Mouse (Mus musculus) CH12.LX (cell line): ENCODE data around the gene Cacna1a. TPM values are rescaled to one million over a fixed set of nuclear protein-coding genes. Genes with fewer than 3 reads are reported as not detected.
A peak's percentile ranks its signal among the peaks of the same experiment; 100 is the strongest.

Experiments used
- DNase-seq: peaks from one replicate; pipeline ENCODE4 v3.0.0-alpha.2; 2013; ENCODE audit errors: extremely low read depth
- H3K27ac ChIP-seq: 2 replicates; pipeline ENCODE4 v1.5.1; 2012; ENCODE audit warnings: low read depth, mild to moderate bottlenecking, control low read depth, moderate library complexity; ENCODE audit not compliant: insufficient read depth
- H3K27me3 ChIP-seq: replicated peaks from 2 replicates; pipeline ENCODE3; 2012; ENCODE audit warnings: inconsistent platforms
- H3K36me3 ChIP-seq, 2 experiments: replicated peaks in 1 of 2; 2 replicates each; pipeline versions ENCODE3 to v1.6.1; 2012; ENCODE audit warnings: inconsistent platforms in 1 of 2, low read length in 1 of 2, mild to moderate bottlenecking in 1 of 2, mixed read lengths in 1 of 2, moderate library complexity in 1 of 2; ENCODE audit not compliant: control insufficient read depth in 1 of 2, insufficient read depth in 1 of 2
- H3K4me1 ChIP-seq, 2 experiments: 2 replicates each; pipeline ENCODE4 v1.6.1; 2012; ENCODE audit warnings: inconsistent platforms in 1 of 2, moderate library complexity in 1 of 2; ENCODE audit not compliant: insufficient read depth in 2 of 2, control insufficient read depth in 1 of 2
- H3K4me2 ChIP-seq: 2 replicates; pipeline ENCODE4 v1.6.1; 2012; ENCODE audit warnings: low read depth, mild to moderate bottlenecking, control low read depth; ENCODE audit not compliant: poor library complexity, insufficient read depth, severe bottlenecking
- H3K4me3 ChIP-seq, 3 experiments: fragments of 150-350 bp in 1 of 3; sonication (generic) in 1 of 3; replicated peaks in 1 of 3; 2 replicates each; pipeline versions ENCODE3 to v1.5.1; 2011 to 2012; ENCODE audit warnings: low read depth in 2 of 3, low read length in 2 of 3, mild to moderate bottlenecking in 2 of 3, moderate library complexity in 2 of 3, control low read depth in 1 of 3, improper control_type of control experiment in 1 of 3, inconsistent platforms in 1 of 3, mixed read lengths in 1 of 3; ENCODE audit not compliant: poor library complexity in 1 of 3
- H3K79me2 ChIP-seq: replicated peaks from 2 replicates; pipeline ENCODE4 v1.6.1; 2012; ENCODE audit warnings: mild to moderate bottlenecking, moderate library complexity; ENCODE audit not compliant: control insufficient read depth, poor library complexity, insufficient read depth, severe bottlenecking; ENCODE audit errors: extremely low read depth
- H3K9ac ChIP-seq: 2 replicates; pipeline ENCODE4 v1.6.1; 2012; ENCODE audit warnings: low read depth, mild to moderate bottlenecking, control low read depth, moderate library complexity; ENCODE audit not compliant: insufficient read depth
- H3K9me3 ChIP-seq: replicated peaks from 2 replicates; pipeline ENCODE3; 2012; ENCODE audit warnings: low read length, inconsistent platforms, mixed read lengths
- CTCF ChIP-seq, 2 experiments: IDR thresholded peaks in 1 of 2; conservative IDR thresholded peaks in 1 of 2; 2 replicates each; pipeline ENCODE4 v1.5.1; 2011 to 2012; ENCODE audit warnings: low read depth in 2 of 2, low read length in 2 of 2, improper control_type of control experiment in 1 of 2, inconsistent platforms in 1 of 2, mild to moderate bottlenecking in 1 of 2, moderate library complexity in 1 of 2
- E2F4 ChIP-seq: IDR thresholded peaks from 2 replicates; pipeline ENCODE4 v1.6.1; 2011; ENCODE audit warnings: low read depth, low read length, improper control_type of control experiment; ENCODE audit not compliant: insufficient replicate concordance
- GABPA ChIP-seq: IDR thresholded peaks from 2 replicates; pipeline ENCODE4 v1.6.1; 2012; ENCODE audit warnings: low read depth, low read length, improper control_type of control experiment, inconsistent platforms; ENCODE audit not compliant: insufficient replicate concordance
- JUND ChIP-seq: conservative IDR thresholded peaks from 2 replicates; pipeline ENCODE4 v1.6.1; 2011; ENCODE audit warnings: low read depth, low read length, improper control_type of control experiment
- MAX ChIP-seq: IDR thresholded peaks from 2 replicates; pipeline ENCODE4 v1.6.1; 2011; ENCODE audit warnings: low read length, improper control_type of control experiment
- MAZ ChIP-seq: IDR thresholded peaks from 2 replicates; pipeline ENCODE4 v1.6.1; 2012; ENCODE audit warnings: low read depth, mild to moderate bottlenecking, inconsistent platforms, low read length, improper control_type of control experiment, moderate library complexity
- MXI1 ChIP-seq: IDR thresholded peaks from 2 replicates; pipeline ENCODE4 v1.6.1; 2011; ENCODE audit warnings: mild to moderate bottlenecking, low read depth, low read length, improper control_type of control experiment
- NRF1 ChIP-seq: IDR thresholded peaks from 2 replicates; pipeline ENCODE4 v1.6.1; 2014; ENCODE audit warnings: low read depth, mild to moderate bottlenecking, inconsistent platforms, low read length, improper control_type of control experiment, moderate library complexity
- POLR2A ChIP-seq: IDR thresholded peaks from 2 replicates; pipeline ENCODE4 v1.6.1; 2011; ENCODE audit warnings: low read depth, mild to moderate bottlenecking, improper control_type of control experiment, low read length
- RAD21 ChIP-seq: IDR thresholded peaks from 2 replicates; pipeline ENCODE4 v1.6.1; 2011; ENCODE audit warnings: low read depth, mild to moderate bottlenecking, low read length, improper control_type of control experiment, moderate library complexity
- RCOR1 ChIP-seq: conservative IDR thresholded peaks from 2 replicates; pipeline ENCODE4 v1.6.1; 2012; ENCODE audit warnings: low read depth, mild to moderate bottlenecking, inconsistent platforms, low read length, improper control_type of control experiment
- TBP ChIP-seq: conservative IDR thresholded peaks from 2 replicates; pipeline ENCODE4 v1.6.1; 2011; ENCODE audit warnings: low read depth, low read length, improper control_type of control experiment
- TCF12 ChIP-seq: IDR thresholded peaks from 2 replicates; pipeline ENCODE4 v1.6.1; 2014; ENCODE audit warnings: low read depth, mild to moderate bottlenecking, inconsistent platforms, low read length, improper control_type of control experiment
- UBTF ChIP-seq: IDR thresholded peaks from 2 replicates; pipeline ENCODE4 v1.6.1; 2012; ENCODE audit warnings: low read depth, mild to moderate bottlenecking, inconsistent platforms, low read length, improper control_type of control experiment, moderate library complexity
- USF1 ChIP-seq: IDR thresholded peaks from 2 replicates; pipeline ENCODE4 v1.6.1; 2014; ENCODE audit warnings: low read depth, mild to moderate bottlenecking, inconsistent platforms, low read length, improper control_type of control experiment
- USF2 ChIP-seq: conservative IDR thresholded peaks from 2 replicates; pipeline ENCODE4 v1.6.1; 2011; ENCODE audit warnings: low read depth, low read length, improper control_type of control experiment
- ZKSCAN1 ChIP-seq: IDR thresholded peaks from 2 replicates; pipeline ENCODE4 v1.6.1; 2012; ENCODE audit warnings: low read depth, inconsistent platforms, low read length, improper control_type of control experiment, borderline replicate concordance
- ZMIZ1 ChIP-seq: IDR thresholded peaks from 2 replicates; pipeline ENCODE4 v1.6.1; 2012; ENCODE audit warnings: low read depth, mild to moderate bottlenecking, inconsistent platforms, low read length, improper control_type of control experiment
- dilution Hi-C: fragments of 300-500 bp; cut with MboI; formaldehyde crosslinking; loops from 2 replicates; pipeline ENCODE4 v1.14.3; 2020; ENCODE audit warnings: low sequenced_read_pairs; ENCODE audit not compliant: extremely low pct_unique_long_range_greater_than_20kb, extremely low pct_ligation_motif_present
- in situ Hi-C: fragments of 300-500 bp; cut with MboI; formaldehyde crosslinking; loops from 3 replicates; pipeline ENCODE4 v1.14.3; 2019; ENCODE audit warnings: low sequenced_read_pairs, low pct_ligation_motif_present, low pct_unique_long_range_greater_than_20kb, mixed read lengths
- polyA plus RNA-seq: library from polyadenylated mRNA; unstranded; fragments of >175 nt; gene quantifications from 2 replicates; pipeline ENCODE4 v1.2.1, GENCODE M21; 2012; ENCODE audit warnings: low read depth; ENCODE audit not compliant: insufficient read length
- total RNA-seq, 2 experiments: library from RNA; depleted of rRNA; stranded (reverse); fragments of 300-350 nt in 1 of 2; fragments of >200 nt in 1 of 2; gene quantifications; 2 replicates each; pipeline ENCODE4 v1.2.3; 2012 to 2014

Gene Cacna1a
- total and polyA plus RNA-seq, 3 experiments, result 2.6 to 9.4 (median 6.9) TPM

DNA sequence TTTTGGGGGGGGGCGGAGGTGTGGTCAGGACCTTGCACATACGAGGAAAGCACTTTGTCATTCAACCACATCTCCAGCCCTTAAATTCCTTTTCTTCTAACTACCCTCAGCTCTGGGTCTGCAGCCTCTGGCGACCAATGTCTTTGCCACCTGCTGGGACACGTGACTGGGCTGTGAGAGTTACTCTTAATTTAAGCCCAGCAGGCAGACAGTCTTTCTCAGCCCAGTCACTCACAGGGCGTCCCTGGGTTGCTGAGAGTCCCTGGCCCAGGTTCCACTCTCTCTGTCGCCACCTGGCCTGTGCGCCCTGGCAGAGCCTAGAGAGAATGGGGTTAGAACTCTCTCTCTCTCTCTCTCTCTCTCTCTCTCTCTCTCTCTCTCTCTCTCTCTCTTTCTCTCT is 48.9 kb upstream of the Cacna1a start:
- dilution Hi-C loops (no loop called here), in situ Hi-C loops (loop anchor here (25.0 kb wide), 1 partner anchor 302 kb away; the partner anchor contains the start of genes Il27ra and Rln3)
- peaks cover 75% of the 10 kb centered on the region for H3K27me3 ChIP-seq
- H3K79me2 ChIP-seq, result no peaks in the 10 kb centered on the region
- no peak overlapping the region for H3K4me2 ChIP-seq
- H3K4me3 ChIP-seq, result no peak overlapping the region
- no peak overlapping the region for H3K27ac ChIP-seq
- H3K4me1 ChIP-seq, result peaks cover 4 to 7% of the 10 kb centered on the region in 2 experiments; a peak in 3 of 4 replicates
- DNase-seq, result no peak
- H3K9me3 ChIP-seq, result no peaks in the 10 kb centered on the region
- H3K36me3 ChIP-seq, result no peaks in the 10 kb centered on the region
- TF ChIP-seq JUND, result no peak
- TF ChIP-seq GABPA, result no peak
- no peak for TF ChIP-seq MAZ
- TF ChIP-seq POLR2A, result no peak
- TF ChIP-seq E2F4, result no peak
- peak; percentile 25 for TF ChIP-seq USF1
- TF ChIP-seq NRF1, result no peak
- TF ChIP-seq MXI1, result no peak
- no peak for TF ChIP-seq UBTF
- 0 out of 2 replicates have a peak, but pooled peaks have one; percentile 6 for TF ChIP-seq USF2
- TF ChIP-seq, all 38 proteins: peak for 2
- no peak overlapping the region for H3K9ac ChIP-seq

DNA sequence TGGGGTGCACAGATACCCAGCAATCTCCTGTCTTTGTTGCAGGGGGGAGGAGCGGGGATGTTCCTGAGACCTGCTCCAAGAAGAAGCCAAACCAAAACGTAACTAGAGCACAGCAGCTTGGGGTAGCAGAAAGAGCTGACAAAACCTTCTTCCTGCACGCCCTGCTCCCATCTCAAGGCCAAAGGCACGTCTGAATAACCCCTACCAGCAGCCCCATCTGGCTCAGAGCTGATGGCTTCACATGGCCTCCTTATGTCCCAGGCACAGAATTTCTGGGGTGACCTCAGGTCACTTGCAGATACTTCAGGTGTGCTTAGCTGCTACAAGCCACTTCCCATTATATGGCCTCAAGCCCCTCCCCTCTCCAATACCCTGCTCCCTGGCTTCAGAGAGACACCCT is 48.4 kb upstream of the Cacna1a start:
- no peak overlapping the region for H3K4me3 ChIP-seq
- H3K9ac ChIP-seq, result no peak overlapping the region
- H3K27ac ChIP-seq, result no peak overlapping the region
- no peaks in the 10 kb centered on the region for H3K36me3 ChIP-seq
- H3K4me2 ChIP-seq, result no peak overlapping the region
- H3K27me3 ChIP-seq, result peaks cover 73% of the 10 kb centered on the region
- H3K79me2 ChIP-seq, result no peaks in the 10 kb centered on the region
- in situ Hi-C loops, result loop anchor here (25.0 kb wide), 1 partner anchor 303 kb away; the partner anchor contains the start of genes Il27ra and Rln3
- TF ChIP-seq MAX (no peak), GABPA (no peak)
- TF ChIP-seq, all 38 proteins: peak for 0
- dilution Hi-C loops, result no loop called here
- no peak for DNase-seq
- H3K4me1 ChIP-seq, result peaks cover 4 to 7% of the 10 kb centered on the region in 2 experiments; a peak in 3 of 4 replicates
- H3K9me3 ChIP-seq, result no peaks in the 10 kb centered on the region

DNA sequence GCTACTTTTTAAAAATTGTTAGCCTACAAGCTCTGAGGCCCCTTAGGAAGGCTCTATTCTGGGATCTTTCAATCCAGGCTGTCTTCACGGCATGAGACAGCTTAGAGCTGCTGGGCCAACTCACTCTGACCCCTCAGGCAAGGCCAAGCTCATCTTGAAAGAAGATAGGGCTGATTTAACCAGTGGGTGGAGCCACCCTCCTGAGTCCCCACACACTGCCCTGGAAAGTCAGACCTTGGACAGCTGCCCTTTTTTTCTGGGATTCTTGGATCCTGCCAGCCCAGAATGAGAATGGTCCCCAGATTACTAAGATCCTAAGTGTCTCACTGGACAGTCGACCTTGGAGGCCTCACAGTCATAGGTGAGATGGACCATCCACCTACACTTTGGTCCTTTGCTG is 47.6 kb upstream of the Cacna1a start:
- no peaks in the 10 kb centered on the region for H3K36me3 ChIP-seq
- H3K79me2 ChIP-seq, result no peaks in the 10 kb centered on the region
- peaks cover 4 to 7% of the 10 kb centered on the region in 2 experiments; a peak in 3 of 4 replicates for H3K4me1 ChIP-seq
- no peak overlapping the region for H3K9ac ChIP-seq
- in situ Hi-C loops, result loop anchor here (25.0 kb wide), 1 partner anchor 303 kb away; the partner anchor contains the start of genes Il27ra and Rln3
- no peak overlapping the region for H3K27ac ChIP-seq
- no peak for DNase-seq
- H3K4me3 ChIP-seq, result no peak overlapping the region
- H3K4me2 ChIP-seq, result no peak overlapping the region
- dilution Hi-C loops, result no loop called here
- no peaks in the 10 kb centered on the region for H3K9me3 ChIP-seq
- peaks cover 72% of the 10 kb centered on the region for H3K27me3 ChIP-seq
- TF ChIP-seq RAD21 (no peak), E2F4 (no peak), TBP (no peak), UBTF (no peak), RCOR1 (no peak), ZKSCAN1 (no peak), ZMIZ1 (no peak), CTCF (conservative IDR thresholded peaks at IDR 0.05 in 1 of 2, IDR thresholded peaks at IDR 0.05 in 1 of 2; ENCODE audit: low read depth in 2 of 2, low read length in 2 of 2) (no peak), TCF12 (no peak), NRF1 (no peak)
